Mouse (Mus musculus): ENCODE data around the gene Sae1.
"Not testable (repeated sequence)": the region's sequence is repeated elsewhere in the genome, so short reads cannot be mapped to it uniquely, and the experiment has no call there.

Sae1 gene

GRCm38 (mm10) chr7:16310521-16311452 is 76.8 kb downstream of the Sae1 start:
- DNase-seq (ENCODE audit: low read depth): peak; percentile 78

DNA sequence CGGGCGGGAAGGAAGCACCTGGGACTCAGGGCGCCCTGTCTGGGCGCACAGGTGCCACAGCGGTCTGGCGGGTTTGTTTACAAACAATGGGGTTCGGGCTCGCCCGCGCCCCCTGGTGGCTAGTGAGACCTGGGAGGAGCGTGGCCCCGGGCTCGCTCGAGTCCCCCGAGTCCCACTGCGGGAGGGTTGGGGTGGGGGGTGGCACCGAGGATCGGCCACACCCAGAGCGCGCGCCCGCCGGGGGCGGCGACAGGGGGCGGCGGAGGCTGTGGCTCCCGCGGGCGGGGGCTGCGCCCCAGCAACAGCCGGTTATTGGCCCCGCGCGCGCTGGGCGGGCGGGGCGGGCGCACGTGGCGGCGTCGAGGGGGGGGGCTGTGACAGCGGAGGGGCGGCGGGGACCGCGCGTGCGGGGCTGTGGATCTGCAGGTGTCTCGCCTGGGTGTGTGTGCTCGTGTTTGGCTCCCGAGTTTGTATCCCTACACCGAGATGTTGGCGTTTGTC is 77.5 kb downstream of the Sae1 start:
- DNase-seq (ENCODE audit: low read depth): peak; percentile 93

- peak; percentile 94 for DNase-seq (ENCODE audit: low read depth)
These were observed 78.1 kb downstream of the Sae1 start for GRCm38 (mm10) chr7:16309318-16310019.

DNA sequence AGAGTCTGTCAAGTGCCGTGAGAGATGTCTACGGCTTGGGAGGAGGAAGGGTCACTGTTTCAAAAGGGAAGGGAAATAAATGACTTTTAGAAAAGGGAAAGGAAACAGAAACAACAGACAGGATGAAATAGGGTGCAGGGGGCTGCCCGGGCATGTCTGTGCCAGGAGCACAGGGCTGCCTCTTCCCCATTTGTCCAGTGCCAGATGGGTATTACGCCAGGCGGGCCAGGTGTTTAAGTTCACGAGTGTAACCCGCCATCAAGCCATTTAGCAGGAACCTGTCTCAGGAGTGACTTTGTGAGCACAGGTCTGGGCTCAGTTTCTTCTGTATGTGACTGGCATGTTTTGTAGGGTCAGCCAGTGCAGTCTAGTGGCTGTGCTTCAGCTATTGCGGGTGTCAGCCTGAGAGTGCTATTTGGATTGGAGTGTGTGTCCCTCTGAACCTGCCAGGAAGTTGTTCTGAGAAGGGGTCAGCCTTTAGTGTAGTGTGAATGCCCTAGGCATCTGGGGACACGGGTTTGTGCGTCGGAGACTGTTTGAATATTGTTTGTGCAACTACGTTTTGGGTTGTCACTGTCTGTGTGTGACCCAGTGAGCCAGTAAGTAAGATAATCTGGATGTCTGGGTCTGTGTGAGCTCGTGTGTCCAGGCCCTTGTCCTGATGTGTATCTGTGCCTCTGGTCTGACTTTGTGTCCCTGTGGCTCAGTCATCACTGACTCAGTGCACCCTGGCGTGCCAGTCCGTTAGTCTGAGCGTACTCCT is 78.9 kb downstream of the Sae1 start:
- DNase-seq (ENCODE audit: low read depth): peak; percentile 84

GRCm38 (mm10) chr7:16308093-16308492 is 79.5 kb downstream of the Sae1 start, which contains the start of gene Bbc3:
Bbc3 (plus strand) TSS chr7:16308393.
- not testable (repeated sequence) for DNase-seq (ENCODE audit: low read depth)

- DNase-seq (ENCODE audit: low read depth): not testable (repeated sequence)
These were observed 80.5 kb downstream of the Sae1 start for GRCm38 (mm10) chr7:16307141-16307540.

DNA sequence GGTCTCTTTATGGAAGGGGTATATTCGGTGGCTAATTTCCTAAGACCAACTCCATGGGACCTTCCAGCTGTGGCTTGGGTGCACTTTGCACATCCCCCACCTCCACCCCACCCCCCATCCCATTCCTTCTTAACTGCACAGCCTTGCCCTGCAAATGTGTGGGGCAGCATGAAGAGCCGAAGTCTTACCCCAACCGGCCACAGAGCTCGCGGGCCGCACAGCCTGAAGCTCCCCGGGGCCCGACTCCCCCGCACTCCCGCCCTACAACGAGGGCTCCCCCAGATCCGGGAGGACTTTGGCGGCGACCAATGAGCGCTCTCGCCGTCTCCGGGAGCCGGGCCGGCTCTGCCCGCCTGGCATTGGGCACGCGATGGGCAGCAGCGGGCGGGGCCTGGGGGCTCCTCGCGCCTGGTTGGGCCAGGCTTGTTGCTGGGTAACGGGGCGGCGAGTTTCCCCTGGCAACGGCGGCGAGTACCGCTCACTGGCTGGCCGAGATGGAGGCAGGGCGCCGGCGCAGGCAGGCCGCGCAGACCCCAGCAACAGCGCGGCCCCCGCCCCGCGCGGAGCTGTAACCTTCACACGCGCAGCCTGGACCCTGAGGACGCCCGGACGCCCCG is 88.1 kb downstream of the Sae1 start:
- peak; percentile 70 for DNase-seq (ENCODE audit: low read depth)

DNA sequence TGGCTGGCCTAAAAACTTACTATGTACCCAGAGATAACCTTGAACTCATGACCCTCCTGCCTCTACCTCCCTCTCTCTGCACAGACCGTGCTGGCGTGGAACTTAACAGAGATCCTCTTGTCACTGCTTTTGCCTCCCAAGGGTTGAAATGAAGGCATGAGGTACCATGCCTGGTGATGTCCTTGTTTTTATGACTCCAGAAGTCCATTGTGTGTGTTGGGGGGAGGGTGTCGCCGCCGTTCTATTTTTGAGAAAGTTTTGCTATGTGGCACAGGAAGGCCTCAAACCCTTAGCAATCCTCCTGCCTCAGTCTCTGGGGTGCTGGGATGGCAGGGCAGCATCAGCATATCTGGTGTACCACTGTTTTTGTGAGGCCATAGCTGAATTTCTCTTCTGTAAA is 88.7 kb downstream of the Sae1 start:
- no peak for DNase-seq (ENCODE audit: low read depth)

GRCm38 (mm10) chr7:16297616-16298015 is 90.0 kb downstream of the Sae1 start:
- DNase-seq (ENCODE audit: low read depth): no peak

- peak; percentile 94 for DNase-seq (ENCODE audit: low read depth)
These were observed 90.7 kb downstream of the Sae1 start for GRCm38 (mm10) chr7:16296766-16297390.

DNA sequence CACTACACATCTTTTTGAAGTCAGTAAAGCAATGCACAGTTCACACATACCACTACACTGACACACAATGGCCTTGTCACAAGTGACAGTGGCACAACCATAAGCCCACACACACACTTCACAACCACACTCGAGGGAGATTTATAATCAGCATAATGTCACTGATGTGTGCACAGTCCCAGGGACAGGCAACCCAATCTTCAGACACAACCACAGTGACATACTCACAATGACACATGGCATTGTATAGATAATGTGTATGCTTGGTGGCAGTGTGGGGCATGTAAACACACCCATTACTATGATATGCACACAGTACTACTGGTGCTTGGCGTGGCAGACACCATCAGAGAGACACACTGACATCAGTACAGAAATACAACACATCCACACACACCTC is 91.5 kb downstream of the Sae1 start:
- DNase-seq (ENCODE audit: low read depth): peak; percentile 59

GRCm38 (mm10) chr7:16295321-16295900 is 92.2 kb downstream of the Sae1 start:
- DNase-seq (ENCODE audit: low read depth): peak; percentile 90

GRCm38 (mm10) chr7:16294837-16295236 is 92.8 kb downstream of the Sae1 start:
- DNase-seq (ENCODE audit: low read depth): peak; percentile 99

GRCm38 (mm10) chr7:16294346-16294745 is 93.3 kb downstream of the Sae1 start:
- DNase-seq (ENCODE audit: low read depth): peak; percentile 93

DNA sequence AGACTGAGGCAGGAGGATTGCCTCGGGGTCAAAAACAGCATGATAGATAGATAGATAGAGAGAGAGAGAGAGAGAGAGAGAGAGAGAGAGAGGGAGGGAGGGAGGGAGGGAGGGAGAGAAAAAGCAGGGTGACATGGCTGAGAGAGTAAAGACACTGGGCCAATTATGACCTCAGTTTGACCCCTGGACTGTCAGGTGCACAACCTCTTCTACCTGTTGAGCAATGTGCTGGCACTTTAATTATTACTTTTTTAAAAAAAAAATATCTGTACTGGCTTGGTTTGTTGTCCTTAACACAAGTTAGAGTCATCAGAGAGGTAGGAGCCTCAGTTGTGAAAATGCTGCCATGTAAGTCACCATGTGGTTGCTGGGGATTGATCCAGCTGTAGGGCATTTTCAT is 99.8 kb downstream of the Sae1 start:
- DNase-seq (ENCODE audit: low read depth): no peak

DNA sequence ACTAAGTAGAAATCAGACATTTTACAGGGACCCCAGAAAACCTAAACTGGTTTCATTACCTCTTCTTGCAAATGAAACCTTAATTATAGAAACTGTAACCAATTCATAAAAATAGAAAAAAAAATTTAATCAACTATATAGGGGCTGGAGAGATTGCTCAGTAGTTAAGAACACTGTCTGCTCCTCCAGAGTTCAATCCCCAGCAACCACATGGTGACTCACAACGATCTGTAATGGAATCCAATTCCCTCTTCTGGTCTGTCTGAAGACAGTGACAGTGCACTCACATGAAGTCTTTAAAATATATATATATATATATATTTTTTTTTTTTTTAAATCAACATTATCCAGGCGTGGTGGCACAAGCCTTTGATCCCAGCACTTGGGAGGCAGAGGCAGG is 100.6 kb downstream of the Sae1 start:
- DNase-seq (ENCODE audit: low read depth): peak; percentile 79

DNA sequence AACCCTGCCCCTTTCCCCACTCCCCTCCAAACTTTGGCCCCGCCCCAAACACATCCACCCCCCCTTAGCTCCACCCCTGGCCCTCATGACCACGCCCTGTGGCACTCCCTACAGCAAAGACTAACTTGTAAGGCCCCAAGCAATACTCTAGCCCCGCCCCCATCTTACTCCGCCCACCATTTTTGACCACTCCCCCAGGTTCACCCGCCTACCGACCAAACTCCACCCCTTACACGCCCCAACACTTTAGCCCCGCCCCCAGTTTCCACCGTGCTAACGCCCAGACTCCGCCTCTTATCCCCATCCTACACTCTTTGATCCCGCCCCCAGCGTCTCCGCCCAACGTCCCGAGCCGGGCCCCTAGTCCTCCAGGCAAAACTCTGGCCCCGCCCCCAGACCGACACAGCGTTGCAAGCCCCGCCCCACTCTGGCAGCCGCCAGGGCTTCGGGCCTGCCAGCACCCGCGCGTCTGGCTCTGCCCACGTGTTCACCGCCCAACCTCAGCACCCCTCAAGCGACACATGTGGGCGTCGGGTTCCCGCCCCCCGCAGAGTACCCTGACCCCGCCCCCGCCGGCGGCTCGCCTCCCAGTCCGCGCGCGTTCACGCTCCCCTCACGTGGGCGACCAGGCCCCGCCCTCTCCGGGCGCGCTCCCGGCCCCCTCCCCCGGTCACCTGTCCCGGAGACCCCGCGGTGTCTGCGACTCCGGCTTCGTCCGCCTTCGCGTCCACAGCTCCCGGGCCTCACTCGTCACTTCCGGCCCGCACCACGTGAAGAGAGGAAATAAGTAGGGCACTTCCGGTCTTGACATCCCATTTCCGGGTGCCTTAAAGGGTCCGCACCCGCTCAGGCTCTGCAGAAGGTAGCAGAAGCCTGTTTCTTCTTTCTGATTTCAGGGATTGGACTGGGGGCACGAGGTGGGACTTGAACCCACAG is 101.3 kb downstream of the Sae1 start, which contains the start of gene Ccdc9:
TSS of gene Ccdc9 (minus strand) at position 770 of the 936 bp plus-strand sequence.
- DNase-seq (ENCODE audit: low read depth): peak; percentile 100

- DNase-seq (ENCODE audit: low read depth): peak; percentile 85
These were observed 102.1 kb downstream of the Sae1 start for GRCm38 (mm10) chr7:16285450-16286025.

- no peak for DNase-seq (ENCODE audit: low read depth)
These were observed 102.7 kb downstream of the Sae1 start for GRCm38 (mm10) chr7:16284904-16285303.

Measured in 416B (cell line).